Mouse (Mus musculus) stomach, postnatal 0 days (tissue): ENCODE measurements at regions not wholly inside any gene's neighbourhood (a gene's known extent, or its start where the extent isn't known, plus 50 kb on each side); places are given as distances from the start of the nearest gene placed in this dataset.

Experiments
- ATAC-seq: fragments of 200-750 bp; cut with Nextera tagmentation; 2 replicates; pipeline ENCODE4 v1.8.0; 2017; ENCODE audit not compliant: low FRiP score, low TSS enrichment
- DNase-seq: peaks from one replicate; pipeline ENCODE4 v3.0.0-alpha.2; 2016; ENCODE audit warnings: low spot score
- H3K27ac ChIP-seq: fragments of 300-500 bp; sonication (generic); replicated peaks from 2 replicates; pipeline ENCODE4 v1.5.1; 2014; ENCODE audit warnings: mild to moderate bottlenecking, control low read depth
- H3K27me3 ChIP-seq: fragments of 300-500 bp; sonication (generic); 2 replicates; pipeline ENCODE4 v1.6.1; 2014; ENCODE audit warnings: low read length; ENCODE audit not compliant: control insufficient read depth, insufficient read depth
- H3K36me3 ChIP-seq: fragments of 300-500 bp; sonication (generic); 2 replicates; pipeline ENCODE4 v1.6.1; 2014; ENCODE audit warnings: low read length, mixed read lengths; ENCODE audit not compliant: control insufficient read depth, insufficient read depth
- H3K4me1 ChIP-seq: fragments of 300-500 bp; sonication (generic); replicated peaks from 2 replicates; pipeline ENCODE4 v1.6.1; 2014; ENCODE audit warnings: antibody characterized with exemption; ENCODE audit not compliant: control insufficient read depth, insufficient read depth
- H3K4me2 ChIP-seq: fragments of 300-500 bp; sonication (generic); replicated peaks from 2 replicates; pipeline ENCODE4 v1.6.1; 2014; ENCODE audit warnings: low read depth, mild to moderate bottlenecking, control low read depth, moderate library complexity
- H3K4me3 ChIP-seq: fragments of 300-500 bp; sonication (generic); 2 replicates; pipeline ENCODE4 v1.5.1; 2014; ENCODE audit warnings: low read depth, low read length, control low read depth
- H3K9ac ChIP-seq: fragments of 300-500 bp; sonication (generic); 2 replicates; pipeline ENCODE4 v1.6.1; 2014; ENCODE audit warnings: mild to moderate bottlenecking, low read length, control low read depth, mixed read lengths
- H3K9me3 ChIP-seq: fragments of 300-500 bp; sonication (generic); 2 replicates; pipeline ENCODE4 v1.6.1; 2016; ENCODE audit warnings: low read length; ENCODE audit not compliant: control insufficient read depth
- CTCF ChIP-seq: IDR thresholded peaks from 2 replicates; pipeline ENCODE4 v1.5.1; 2016; ENCODE audit warnings: antibody characterized with exemption, low read depth, mild to moderate bottlenecking, moderate library complexity
- EP300 ChIP-seq: optimal IDR thresholded peaks from 2 replicates; pipeline ENCODE3; 2016; ENCODE audit warnings: antibody characterized with exemption
- WGBS: fragments of 180-500 bp; shearing (Covaris S2); extraction: QIAGEN DNeasy Blood & Tissue Kit; methylation state at CpG from one replicate; pipeline ENCODE4 v1.1.7; 2014; 5-methylcytosine and 5-hydroxymethylcytosine counted together

- TF ChIP-seq CTCF (no peak), EP300 (no peak)
- H3K27ac ChIP-seq: no peak overlapping the region
- H3K9ac ChIP-seq: no peak overlapping the region
- DNase-seq (no peak), ATAC-seq (no peak)
- no peak overlapping the region for H3K4me3 ChIP-seq
- 89% methylated on average over 2 of the region's 2 CpGs for WGBS
- H3K4me2 ChIP-seq: no peak overlapping the region
- H3K27me3 ChIP-seq: no peaks in the 10 kb centered on the region
- H3K9me3 ChIP-seq: no peaks in the 10 kb centered on the region
- H3K4me1 ChIP-seq: no peaks in the 10 kb centered on the region
- no peaks in the 10 kb centered on the region for H3K36me3 ChIP-seq
These were observed 165.3 kb downstream of the Abcc12 start for GRCm38 (mm10) chr8:86415208-86415607.

GRCm38 (mm10) chr8:86411232-86411631, 169.3 kb downstream of the Abcc12 start:
- Histone ChIP-seq H3K4me1 (no peaks in the 10 kb centered on the region), H3K36me3 (no peaks in the 10 kb centered on the region), H3K27ac (no peak overlapping the region), H3K9ac (no peak overlapping the region), H3K27me3 (no peaks in the 10 kb centered on the region), H3K4me2 (no peak overlapping the region), H3K4me3 (no peak overlapping the region), H3K9me3 (no peaks in the 10 kb centered on the region)
- TF ChIP-seq CTCF (no peak), EP300 (no peak)
- 81% methylated on average over 8 of the region's 8 CpGs for WGBS
- ATAC-seq: no peak
- DNase-seq: no peak

- H3K4me2 ChIP-seq: no peak overlapping the region
- no peaks in the 10 kb centered on the region for H3K4me1 ChIP-seq
These were observed 174.3 kb downstream of the Abcc12 start for GRCm38 (mm10) chr8:86406196-86406595.

GRCm38 (mm10) chr8:86403434-86403833, 177.1 kb downstream of the Abcc12 start:
- H3K36me3 ChIP-seq: no peaks in the 10 kb centered on the region
- TF ChIP-seq EP300: no peak
- no peaks in the 10 kb centered on the region for H3K27me3 ChIP-seq

More at GRCm38 (mm10) chr8:86406196-86406595, 174.3 kb downstream of the Abcc12 start:
- no peak for ATAC-seq
- no peaks in the 10 kb centered on the region for H3K36me3 ChIP-seq
- no peak overlapping the region for H3K4me3 ChIP-seq
- no peaks in the 10 kb centered on the region for H3K9me3 ChIP-seq
- H3K27me3 ChIP-seq: no peaks in the 10 kb centered on the region
- DNase-seq: no peak
- TF ChIP-seq EP300: no peak
- TF ChIP-seq CTCF: no peak
- H3K9ac ChIP-seq: no peak overlapping the region
- H3K27ac ChIP-seq: no peak overlapping the region
- 70% methylated on average over 3 of the region's 3 CpGs for WGBS

GRCm38 (mm10) chr8:86401946-86402345, 178.5 kb downstream of the Abcc12 start:
- no peak for ATAC-seq
- TF ChIP-seq CTCF (no peak), EP300 (no peak)
- no peak for DNase-seq

More at GRCm38 (mm10) chr8:86403434-86403833, 177.1 kb downstream of the Abcc12 start:
- Histone ChIP-seq H3K4me2 (no peak overlapping the region), H3K4me3 (no peak overlapping the region), H3K4me1 (no peaks in the 10 kb centered on the region), H3K27ac (no peak overlapping the region), H3K9me3 (no peaks in the 10 kb centered on the region), H3K9ac (no peak overlapping the region)
- no peak for DNase-seq
- WGBS: 65% methylated on average over 4 of the region's 4 CpGs
- no peak for ATAC-seq

GRCm38 (mm10) chr8:86395121-86395520, 185.4 kb downstream of the Abcc12 start:
- Histone ChIP-seq H3K9ac (no peak overlapping the region), H3K4me1 (no peaks in the 10 kb centered on the region), H3K4me3 (no peak overlapping the region), H3K36me3 (no peaks in the 10 kb centered on the region), H3K27ac (no peak overlapping the region), H3K9me3 (no peaks in the 10 kb centered on the region), H3K27me3 (no peaks in the 10 kb centered on the region), H3K4me2 (no peak overlapping the region)
- WGBS: 83% methylated on average over 3 of the region's 3 CpGs
- DNase-seq (no peak), ATAC-seq (no peak)
- TF ChIP-seq CTCF (no peak), EP300 (no peak)

More at GRCm38 (mm10) chr8:86401946-86402345, 178.5 kb downstream of the Abcc12 start:
- H3K36me3 ChIP-seq: no peaks in the 10 kb centered on the region
- no peak overlapping the region for H3K9ac ChIP-seq
- H3K27ac ChIP-seq: no peak overlapping the region
- no peaks in the 10 kb centered on the region for H3K27me3 ChIP-seq
- no peak overlapping the region for H3K4me2 ChIP-seq
- no peaks in the 10 kb centered on the region for H3K9me3 ChIP-seq
- no peak overlapping the region for H3K4me3 ChIP-seq
- WGBS: 48% methylated on average over 2 of the region's 2 CpGs
- H3K4me1 ChIP-seq: no peaks in the 10 kb centered on the region
